Comparison of ENCODE assay signal across 27 mouse cellular contexts in genomic region chr11:57986456-57986855, GRCm38 (mm10). TPM values are rescaled to one million over a fixed set of nuclear protein-coding genes. Genes with fewer than 3 reads are reported as not detected.
A peak's percentile ranks its signal among the peaks of the same experiment; 100 is the strongest.
DNase-seq lines count a peak whose midpoint lies in the region; ATAC-seq and TF ChIP-seq lines count a peak whose summit lies in the region.
"Had no signal": no experiment of that assay in that cellular context is flagged by ENCODE, and none has a peak within 500 bp of the region (broad histone marks: within the 10 kb centered on the region; RNA-seq: fewer than 3 reads in every experiment).

No protein-coding gene starts in this region.

- no peak for ATAC-seq in liver, embryonic 11.5 days (replicated peaks; ENCODE audit: low FRiP score)
- peak; percentile 82 for ATAC-seq in liver, postnatal 0 days
- ATAC-seq: activated CD4-positive, CD25-positive, alpha-beta regulatory T cell, adult 4 months; CD4-positive, CD25-positive, alpha-beta regulatory T cell, adult 4 months; forebrain, embryonic 13.5 days; hindbrain, postnatal 0 days had no signal

- peak; percentile 76 for DNase-seq in testis, postnatal 14 days (ENCODE audit: low spot score)
- DNase-seq in testis, postnatal 10 days (ENCODE audit: low spot score), result no peak
- DNase-seq in liver, embryonic 11.5 days (ENCODE audit: low spot score), result no peak
- DNase-seq in liver, postnatal 0 days, result peak; percentile 43
- DNase-seq in adrenal gland, postnatal 14 days, result no peak
- DNase-seq in adrenal gland, postnatal 10 days, result no peak
- no peak for DNase-seq in cerebellum, adult 9-11 months
- DNase-seq: adrenal gland, adult 2 months; cerebellum, adult 8-10 months; cerebellum, postnatal 36 days; gastrocnemius, postnatal 10 days; heart, postnatal 36 days; kidney, adult 11 months; kidney, postnatal 14 days; lung, postnatal 36 days; thymus, postnatal 36 days had no signal

- no peak overlapping the region for H3K4me3 ChIP-seq in liver, embryonic 11.5 days (ENCODE audit: low read depth, low read length)
- H3K4me3 ChIP-seq in liver, postnatal 0 days (ENCODE audit: low read depth, low read length), result no peak overlapping the region
- H3K4me3 ChIP-seq: forebrain, embryonic 13.5 days; heart, embryonic 10.5 days; heart, embryonic 15.5 days; hindbrain, embryonic 12.5 days; limb, embryonic 10.5 days; limb, embryonic 15.5 days; midbrain, embryonic 12.5 days; neural tube, embryonic 13.5 days had no signal

- H3K4me1 ChIP-seq in liver, embryonic 11.5 days (replicated peaks; ENCODE audit: control insufficient read depth, insufficient read depth, low read length), result peaks cover 17% of the 10 kb centered on the region
- peaks cover 19% of the 10 kb centered on the region for H3K4me1 ChIP-seq in liver, postnatal 0 days (ENCODE audit: insufficient read depth)
- H3K4me1 ChIP-seq: forebrain, embryonic 13.5 days; hindbrain, embryonic 12.5 days; limb, embryonic 15.5 days; midbrain, embryonic 12.5 days; neural tube, embryonic 13.5 days had no signal

- H3K9ac ChIP-seq in liver, embryonic 11.5 days (ENCODE audit: low read depth, low read length), result no peak overlapping the region
- no peak overlapping the region for H3K9ac ChIP-seq in liver, postnatal 0 days (replicated peaks)
- H3K9ac ChIP-seq: forebrain, embryonic 13.5 days; heart, embryonic 15.5 days; hindbrain, embryonic 12.5 days; limb, embryonic 15.5 days; midbrain, embryonic 12.5 days; neural tube, embryonic 13.5 days had no signal

- no peaks in the 10 kb centered on the region for H3K9me3 ChIP-seq in liver, embryonic 11.5 days (ENCODE audit: control insufficient read depth, low read length)
- no peaks in the 10 kb centered on the region for H3K9me3 ChIP-seq in liver, postnatal 0 days (ENCODE audit: low read length)
- H3K9me3 ChIP-seq: forebrain, embryonic 13.5 days; heart, embryonic 10.5 days; heart, embryonic 15.5 days; hindbrain, embryonic 12.5 days; limb, embryonic 10.5 days; limb, embryonic 15.5 days; midbrain, embryonic 12.5 days; neural tube, embryonic 13.5 days had no signal

- TF ChIP-seq EP300 in liver, postnatal 0 days (IDR thresholded peaks at IDR 0.05; ENCODE audit: low read depth), result no peak

- H3K4me2 ChIP-seq in liver, embryonic 11.5 days, result no peak overlapping the region
- H3K4me2 ChIP-seq in liver, postnatal 0 days (ENCODE audit: low read depth, low read length), result peak overlapping the region; percentile 38; the same call in 1 of the 2 replicates
- H3K4me2 ChIP-seq: forebrain, embryonic 13.5 days; heart, embryonic 15.5 days; hindbrain, embryonic 12.5 days; limb, embryonic 15.5 days; midbrain, embryonic 12.5 days; neural tube, embryonic 13.5 days had no signal

- H3K27me3 ChIP-seq in liver, embryonic 11.5 days (replicated peaks; ENCODE audit: control insufficient read depth, insufficient read depth, low read length), result no peaks in the 10 kb centered on the region
- H3K27me3 ChIP-seq in liver, postnatal 0 days (ENCODE audit: insufficient read depth, low read length), result no peaks in the 10 kb centered on the region
- H3K27me3 ChIP-seq: forebrain, embryonic 13.5 days; heart, embryonic 15.5 days; hindbrain, embryonic 12.5 days; limb, embryonic 15.5 days; midbrain, embryonic 12.5 days; neural tube, embryonic 13.5 days had no signal

- TF ChIP-seq CTCF in liver, postnatal 0 days (IDR thresholded peaks at IDR 0.05; ENCODE audit: low read depth), result no peak

- peak overlapping the region; percentile 42; the same call in 1 of the 2 replicates for H3K27ac ChIP-seq in liver, embryonic 11.5 days (ENCODE audit: low read depth, low read length)
- peak overlapping the region; percentile 85 for H3K27ac ChIP-seq in liver, postnatal 0 days (ENCODE audit: low read depth)
- H3K27ac ChIP-seq: forebrain, embryonic 13.5 days; heart, embryonic 10.5 days; heart, embryonic 15.5 days; hindbrain, embryonic 12.5 days; hindbrain, postnatal 0 days; limb, embryonic 10.5 days; limb, embryonic 15.5 days; midbrain, embryonic 12.5 days; neural tube, embryonic 13.5 days had no signal

- H3K36me3 ChIP-seq in liver, embryonic 11.5 days (ENCODE audit: control insufficient read depth, insufficient read depth, low read length), result no peaks in the 10 kb centered on the region
- H3K36me3 ChIP-seq in liver, postnatal 0 days (replicated peaks; ENCODE audit: insufficient read depth, low read length), result no peaks in the 10 kb centered on the region
- H3K36me3 ChIP-seq: heart, embryonic 10.5 days; heart, embryonic 15.5 days; hindbrain, embryonic 12.5 days; limb, embryonic 10.5 days; limb, embryonic 15.5 days; midbrain, embryonic 12.5 days; neural tube, embryonic 13.5 days had no signal

- WGBS in liver, embryonic 11.5 days, result 84% methylated on average over 6 of the region's 6 CpGs
- 73% methylated on average over 6 of the region's 6 CpGs for WGBS in liver, postnatal 0 days (ENCODE audit: insufficient replicate concordance)

RNA-seq across cellular contexts. Expression of gene Larp1, which starts 22.4 kb away (rescaled TPM):
- polyA plus RNA-seq in liver, embryonic 11.5 days (2014; fragmentation: Nextera tagmentation; extraction: Ambion mirVana), result 37.2 and 43.0 TPM in 2 replicates
- 10.8 and 11.0 TPM in 2 replicates for polyA plus RNA-seq in liver, postnatal 0 days (2015; fragmentation: Nextera tagmentation; extraction: Ambion mirVana)
- 95.5 and 95.9 TPM in 2 replicates for total RNA-seq in adrenal gland, postnatal 14 days (2021)
- total RNA-seq in adrenal gland, postnatal 10 days (2021), result 10 to 100 TPM; 78.6 to 85.0 TPM

Comparison
In these comparisons a context has a peak if more than half of its experiments do, and no peak if none do; other contexts are left out.
1. DNase-seq: peak in testis, postnatal 14 days (single experiment) and liver, postnatal 0 days (single experiment); none in testis, postnatal 10 days (single experiment), liver, embryonic 11.5 days (single experiment), adrenal gland, postnatal 14 days (single experiment), adrenal gland, postnatal 10 days (single experiment) and cerebellum, adult 9-11 months (single experiment).